ENCODE assay signal across 10 mouse cellular contexts in the genomic region with DNA sequence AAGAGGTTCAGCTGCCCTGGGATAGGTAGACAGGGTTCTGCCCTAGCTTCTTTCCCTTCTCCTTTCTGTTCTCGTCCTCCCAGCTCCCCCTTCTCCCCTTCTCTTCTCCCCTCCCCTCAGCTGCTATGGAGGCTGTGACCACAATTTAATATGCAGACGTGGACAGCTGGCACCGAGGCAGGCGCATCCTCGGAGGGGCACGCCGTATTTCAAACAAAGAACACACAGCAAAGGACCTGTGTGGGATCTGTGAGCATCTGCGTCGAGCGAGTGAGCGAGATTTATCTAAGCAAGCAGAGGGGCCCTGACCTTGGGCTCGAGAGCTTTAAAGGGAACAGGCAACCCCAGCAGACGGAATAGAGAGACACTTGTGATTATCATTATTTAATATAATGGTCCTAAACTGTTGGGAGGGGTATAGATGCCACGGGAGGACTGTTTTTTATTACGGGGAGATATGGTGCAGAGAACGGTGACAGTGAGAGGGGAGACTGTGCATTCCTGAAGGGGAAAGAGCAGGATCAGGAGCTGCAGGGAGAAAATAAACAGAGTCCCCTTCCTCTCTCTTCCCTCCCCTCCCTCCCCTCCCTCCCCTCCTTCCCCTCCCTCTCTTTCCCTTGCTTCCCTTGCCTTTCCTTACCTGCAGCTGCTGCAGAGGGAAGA. TPM values are rescaled to one million over a fixed set of nuclear protein-coding genes. Genes with fewer than 3 reads are reported as not detected.
DNase-seq lines count a peak whose midpoint lies in the region; ATAC-seq lines count a peak whose summit lies in the region.
"Had no signal": no experiment of that assay in that cellular context is flagged by ENCODE, and none has a peak within 500 bp of the region (broad histone marks: within the 10 kb centered on the region; RNA-seq: fewer than 3 reads in every experiment).

No protein-coding gene starts in this region.

- peak overlapping the region; percentile 83 for H3K27ac ChIP-seq in embryonic facial prominence, embryonic 10.5 days (replicated peaks)
- peak overlapping the region; percentile 91 for H3K27ac ChIP-seq in hindbrain, embryonic 12.5 days
- peak overlapping the region; percentile 91 for H3K27ac ChIP-seq in midbrain, embryonic 13.5 days
- H3K27ac ChIP-seq: lung, embryonic 15.5 days had no signal

- no peaks in the 10 kb centered on the region for H3K9me3 ChIP-seq in embryonic facial prominence, embryonic 10.5 days
- no peaks in the 10 kb centered on the region for H3K9me3 ChIP-seq in hindbrain, embryonic 12.5 days (replicated peaks)
- no peaks in the 10 kb centered on the region for H3K9me3 ChIP-seq in midbrain, embryonic 13.5 days
- H3K9me3 ChIP-seq: lung, embryonic 15.5 days had no signal

- WGBS in embryonic facial prominence, embryonic 10.5 days, result 18% methylated on average over 16 of the region's 16 CpGs
- WGBS in hindbrain, embryonic 12.5 days, result 8% methylated on average over 16 of the region's 16 CpGs
- WGBS in midbrain, embryonic 13.5 days, result 2% methylated on average over 16 of the region's 16 CpGs

- ATAC-seq in hindbrain, embryonic 12.5 days (ENCODE audit: low FRiP score), result peak; percentile 71
- peak; percentile 90 for ATAC-seq in midbrain, embryonic 13.5 days

- H3K27me3 ChIP-seq in embryonic facial prominence, embryonic 10.5 days (replicated peaks; ENCODE audit: low read depth, poor library complexity, severe bottlenecking), result peaks cover 92% of the 10 kb centered on the region
- peaks cover 35% of the 10 kb centered on the region for H3K27me3 ChIP-seq in hindbrain, embryonic 12.5 days
- peaks cover 14% of the 10 kb centered on the region for H3K27me3 ChIP-seq in midbrain, embryonic 13.5 days

- H3K4me1 ChIP-seq in embryonic facial prominence, embryonic 10.5 days, result peaks cover 73% of the 10 kb centered on the region
- peaks cover 70% of the 10 kb centered on the region for H3K4me1 ChIP-seq in hindbrain, embryonic 12.5 days
- H3K4me1 ChIP-seq in midbrain, embryonic 13.5 days (replicated peaks), result peaks cover 72% of the 10 kb centered on the region
- H3K4me1 ChIP-seq: lung, embryonic 15.5 days had no signal

- no peaks in the 10 kb centered on the region for H3K36me3 ChIP-seq in embryonic facial prominence, embryonic 10.5 days (replicated peaks)
- H3K36me3 ChIP-seq in hindbrain, embryonic 12.5 days, result no peaks in the 10 kb centered on the region
- H3K36me3 ChIP-seq in midbrain, embryonic 13.5 days, result no peaks in the 10 kb centered on the region
- H3K36me3 ChIP-seq: lung, embryonic 15.5 days had no signal

- H3K4me3 ChIP-seq in embryonic facial prominence, embryonic 10.5 days, result peak overlapping the region; percentile 38
- no peak overlapping the region for H3K4me3 ChIP-seq in hindbrain, embryonic 12.5 days
- H3K4me3 ChIP-seq in midbrain, embryonic 13.5 days (replicated peaks), result no peak overlapping the region
- H3K4me3 ChIP-seq: lung, embryonic 15.5 days had no signal

- 0 out of 2 replicates have a peak overlapping the region, but pooled peaks have one; percentile 39 for H3K9ac ChIP-seq in hindbrain, embryonic 12.5 days
- peak overlapping the region; percentile 40 for H3K9ac ChIP-seq in midbrain, embryonic 13.5 days (replicated peaks)
- H3K9ac ChIP-seq: lung, embryonic 15.5 days had no signal

- peak overlapping the region; percentile 21 for H3K4me2 ChIP-seq in hindbrain, embryonic 12.5 days (replicated peaks)
- peak overlapping the region; percentile 11 for H3K4me2 ChIP-seq in midbrain, embryonic 13.5 days (replicated peaks)
- H3K4me2 ChIP-seq: lung, embryonic 15.5 days had no signal

- peak; percentile 66 for DNase-seq in embryo, embryonic 10.5 days (ENCODE audit: low spot score)
- peak; percentile 53 for DNase-seq in embryonic facial prominence, embryonic 10.5 days (ENCODE audit: low spot score)
- DNase-seq in natural killer cell, adult 2 months (ENCODE audit: low spot score in 2 of 2), result no peak
- DNase-seq in layer of hippocampus, adult 11-12 months (ENCODE audit: low spot score), result no peak
- no peak for DNase-seq in cerebellum, postnatal 36 days
- no peak for DNase-seq in T-cell, adult 2 months (ENCODE audit: low spot score)
- DNase-seq: cerebellum, adult 2 months had no signal

RNA-seq across cellular contexts. Expression of a gene that starts 21.8 kb away (rescaled TPM):
- 0.06 TPM in 2 replicates for polyA plus RNA-seq in embryonic facial prominence, embryonic 10.5 days (2016; fragmentation: Nextera tagmentation; extraction: Ambion mirVana)
- not detected in 2 replicates for polyA plus RNA-seq in hindbrain, embryonic 12.5 days (2016; fragmentation: Nextera tagmentation; extraction: Ambion mirVana)
- not detected in 2 replicates for polyA plus RNA-seq in midbrain, embryonic 13.5 days (2015; fragmentation: Nextera tagmentation; extraction: Ambion mirVana)

Comparison
In these comparisons a context has a peak if more than half of its experiments do, and no peak if none do; other contexts are left out.
1. DNase-seq: peak in embryo, embryonic 10.5 days (single experiment) and embryonic facial prominence, embryonic 10.5 days (single experiment); none in natural killer cell, adult 2 months (0 of 2), layer of hippocampus, adult 11-12 months (single experiment), cerebellum, postnatal 36 days (0 of 2) and T-cell, adult 2 months (single experiment).
2. Peak in every context shown above with its lines, with median percentiles within 50 percentile points of each other: H3K27ac ChIP-seq.